ENCODE assay signal across 14 mouse cellular contexts in the genomic region with DNA sequence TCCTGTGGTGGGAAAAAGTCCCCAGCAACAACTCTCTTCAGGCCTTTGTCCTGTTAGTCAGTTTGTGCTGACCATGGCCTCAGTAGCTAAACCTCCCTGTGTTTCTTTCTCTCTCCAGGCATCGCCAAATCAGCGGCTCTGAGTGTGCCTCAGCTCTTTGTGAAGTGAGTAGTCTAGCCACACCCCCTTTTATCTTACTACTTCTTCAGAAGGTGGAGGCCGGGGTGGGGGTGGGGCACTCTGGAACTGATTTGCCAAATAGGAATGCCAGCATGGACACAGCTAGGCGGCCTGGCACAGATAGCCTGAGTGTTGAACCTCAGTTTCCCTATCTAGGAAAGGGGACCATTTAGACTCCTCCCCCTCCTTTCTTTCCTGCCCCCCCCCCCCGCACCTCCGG.
"Had no signal": no experiment of that assay in that cellular context is flagged by ENCODE, and none has a peak within 500 bp of the region (broad histone marks: within the 10 kb centered on the region; RNA-seq: fewer than 3 reads in every experiment).

No protein-coding gene starts in this region.

- H3K4me3 ChIP-seq: layer of hippocampus, adult 2 months; limb, embryonic 10.5 days; limb, embryonic 13.5 days; liver, embryonic 12.5 days; liver, embryonic 15.5 days; midbrain, embryonic 13.5 days had no signal

- ATAC-seq: liver, embryonic 12.5 days; midbrain, embryonic 13.5 days; midbrain, embryonic 16.5 days had no signal

- H3K9ac ChIP-seq: limb, embryonic 13.5 days; liver, embryonic 12.5 days; liver, embryonic 15.5 days; midbrain, embryonic 13.5 days had no signal

- H3K27ac ChIP-seq: kidney, postnatal 0 days; layer of hippocampus, adult 2 months; limb, embryonic 10.5 days; limb, embryonic 13.5 days; liver, embryonic 12.5 days; liver, embryonic 15.5 days; macrophage; midbrain, embryonic 13.5 days had no signal

- H3K9me3 ChIP-seq: limb, embryonic 10.5 days; limb, embryonic 13.5 days; liver, embryonic 12.5 days; liver, embryonic 15.5 days; midbrain, embryonic 13.5 days had no signal

- H3K4me2 ChIP-seq: limb, embryonic 13.5 days; liver, embryonic 12.5 days; liver, embryonic 15.5 days; midbrain, embryonic 13.5 days had no signal

- DNase-seq: layer of hippocampus, adult 9-11 months; liver; lung, adult 18-20 months; lung, postnatal 14 days; thymus, postnatal 25 days had no signal

- H3K36me3 ChIP-seq: limb, embryonic 10.5 days; limb, embryonic 13.5 days; liver, embryonic 12.5 days; liver, embryonic 15.5 days; midbrain, embryonic 13.5 days had no signal

- H3K27me3 ChIP-seq: liver, embryonic 15.5 days; midbrain, embryonic 13.5 days had no signal

- H3K4me1 ChIP-seq: liver, embryonic 12.5 days; liver, embryonic 15.5 days had no signal
